Mouse (Mus musculus): ENCODE measurements around the gene Gm10130. TPM values are rescaled to one million over a fixed set of nuclear protein-coding genes. Genes with fewer than 3 reads are reported as not detected.
"Not testable (repeated sequence)": the region's sequence is repeated elsewhere in the genome, so short reads cannot be mapped to it uniquely, and the experiment has no call there.

Gene Gm10130
- total RNA-seq (2021), result 1 to 10 TPM; 2.4 to 2.9 TPM

DNA sequence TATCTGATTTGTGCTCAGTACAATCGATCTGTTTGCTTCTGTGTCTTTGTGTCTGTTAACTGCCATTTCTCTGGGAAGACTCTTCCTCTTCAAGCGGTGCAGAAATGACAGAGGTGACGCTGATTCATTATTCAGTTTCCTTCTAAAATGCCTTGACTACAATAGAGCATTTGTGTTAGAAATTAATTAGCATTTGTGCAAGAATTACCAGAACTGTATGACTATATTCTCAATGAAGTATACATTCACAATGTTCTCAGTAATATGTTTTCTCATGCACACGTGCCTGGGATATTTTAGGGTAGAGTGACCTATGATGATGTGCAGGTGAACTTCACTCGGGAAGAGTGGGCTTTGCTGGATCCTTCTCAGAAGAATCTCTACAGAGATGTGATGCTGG is at the start of gene Gm10130:
TSS of gene Gm10130 (plus strand) at position 301 of the 400 bp plus-strand sequence.
- intact Hi-C loops (cut with DNase I), result loop anchor here (10.0 kb wide), 1 partner anchor 79 kb away; no protein-coding TSS in a partner anchor
- no peak for DNase-seq (ENCODE audit: low spot score in 2 of 2)

- DNase-seq (ENCODE audit: low spot score in 2 of 2), result no peak
- intact Hi-C loops (cut with DNase I), result no loop called here
These were observed 29.8 kb upstream of the Gm10130 start for GRCm38 (mm10) chr2:150293669-150294068.

- intact Hi-C loops (cut with DNase I), result no loop called here
- no peak for DNase-seq (ENCODE audit: low spot score in 2 of 2)
These were observed 24.4 kb upstream of the Gm10130 start for GRCm38 (mm10) chr2:150299096-150299495.

DNA sequence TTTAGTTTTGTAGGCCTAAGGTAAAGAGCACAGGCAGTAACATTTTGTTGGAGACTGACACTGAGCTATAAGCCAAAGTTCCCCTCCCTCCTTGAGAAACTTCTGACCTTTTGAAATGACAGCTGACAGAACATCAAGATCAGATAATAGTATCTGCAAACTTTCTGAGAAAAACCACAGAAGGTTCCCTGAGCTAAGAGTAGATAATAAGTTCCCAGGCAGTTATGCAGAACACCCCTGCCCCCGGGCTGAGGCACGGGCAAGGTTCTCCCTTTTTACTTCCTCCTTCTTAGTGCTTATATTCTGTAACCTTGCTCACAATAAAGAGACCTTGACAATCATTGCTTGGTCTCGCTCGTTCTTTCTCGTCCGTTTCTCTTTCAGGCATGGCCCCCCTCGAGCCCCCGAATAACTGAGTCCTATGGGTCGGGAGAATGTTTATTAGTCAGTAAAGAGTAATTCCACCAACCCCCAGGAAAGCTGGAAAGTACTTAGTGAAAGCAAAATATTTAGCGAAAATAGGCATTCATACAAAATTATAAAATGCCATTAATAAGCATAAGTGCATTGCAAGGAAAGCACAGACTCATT is 16.2 kb upstream of the Gm10130 start:
- intact Hi-C loops (cut with DNase I), result no loop called here
- no peak for DNase-seq (ENCODE audit: low spot score in 2 of 2)

DNA sequence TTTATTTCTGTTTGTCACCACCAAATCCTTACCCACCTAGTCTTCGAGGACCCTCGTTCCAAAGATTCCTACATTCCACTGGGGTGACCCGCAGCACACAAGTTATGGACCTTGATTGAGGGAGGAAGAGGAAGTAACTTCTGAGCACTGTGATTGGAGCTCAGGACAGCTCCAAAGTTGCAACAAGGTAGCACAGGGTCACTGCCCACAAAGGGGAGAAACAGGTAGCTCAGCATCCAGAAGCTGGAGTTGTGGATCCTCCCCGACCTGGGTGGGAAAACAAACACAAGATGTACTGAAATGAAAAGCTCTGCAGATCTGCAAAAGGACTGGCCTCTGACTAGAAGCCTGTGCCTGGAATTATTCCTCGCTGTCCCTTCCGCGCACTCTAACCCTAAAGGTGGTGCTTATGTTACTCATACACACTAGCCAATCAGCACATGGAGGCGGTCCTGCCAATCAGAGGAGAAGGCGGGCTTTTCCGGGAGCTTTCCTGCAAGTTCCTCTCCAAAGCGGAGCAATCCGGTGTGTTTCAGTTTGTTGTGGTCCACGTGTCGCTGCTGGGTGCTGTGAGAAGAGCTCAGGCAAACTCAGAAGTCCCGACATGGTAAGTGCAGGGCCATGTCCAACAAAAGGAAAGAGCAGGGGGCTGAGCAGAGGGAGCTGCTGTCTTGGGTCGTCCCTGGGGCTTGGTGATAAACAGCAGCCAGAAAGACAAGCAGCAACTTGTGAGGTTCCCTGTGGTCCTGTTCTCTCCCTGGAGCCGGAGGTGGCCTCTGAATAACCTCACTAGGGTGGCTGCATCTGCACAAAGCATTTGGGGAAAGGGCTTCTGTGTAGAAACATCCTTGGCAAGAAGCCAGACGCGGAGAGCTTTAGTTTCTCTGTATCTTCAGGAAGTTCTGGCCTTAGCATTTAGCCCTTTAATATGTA is 12.3 kb upstream of the Gm10130 start:
- intact Hi-C loops (cut with DNase I), result loop anchor here (5.0 kb wide), 1 partner anchor 51 kb away; the partner anchor contains the start of gene 3300002I08Rik

DNA sequence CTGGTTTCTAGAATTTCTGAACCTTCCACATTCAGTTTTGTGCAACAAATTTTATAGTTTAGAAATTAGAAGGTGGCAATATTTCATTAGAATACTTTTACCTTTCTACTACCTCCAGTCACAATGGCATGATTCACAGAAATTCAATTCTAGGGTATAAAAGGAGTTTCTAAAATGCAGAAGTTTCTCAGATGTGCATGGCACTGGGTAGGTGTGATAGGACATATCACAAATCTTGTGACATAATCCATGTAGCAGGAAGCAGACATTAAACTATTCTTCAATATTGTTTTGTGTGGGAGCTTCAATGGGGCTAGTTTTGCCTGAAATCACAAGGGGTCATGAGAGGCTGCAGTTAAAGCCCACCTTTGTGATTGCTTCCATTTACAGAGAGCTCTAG is 7.4 kb upstream of the Gm10130 start:
- intact Hi-C loops (cut with DNase I), result no loop called here
- no peak for DNase-seq (ENCODE audit: low spot score in 2 of 2)

More for the DNA sequence above, 12.3 kb upstream of the Gm10130 start:
- DNase-seq (ENCODE audit: low spot score in 2 of 2), result peak; percentile 82 to 87

DNA sequence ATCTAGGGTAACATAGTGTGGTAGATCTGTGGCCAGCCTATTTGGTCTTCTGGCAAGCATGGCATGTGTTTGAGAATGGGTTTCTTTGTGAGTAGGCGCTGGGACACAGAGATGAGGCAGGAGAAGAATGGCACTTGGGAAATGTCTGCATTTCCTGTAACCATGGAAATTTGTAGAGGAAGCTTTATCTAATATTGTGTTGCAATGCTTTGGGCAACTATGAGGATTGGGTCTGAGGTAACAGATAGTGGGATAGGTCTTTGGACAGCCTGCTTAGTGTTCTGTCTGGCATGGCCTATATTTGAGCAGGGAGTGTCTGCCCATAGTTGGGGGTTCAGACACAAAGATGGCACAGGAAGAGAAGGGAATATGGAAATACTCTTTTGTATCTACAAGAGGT is 4.5 kb upstream of the Gm10130 start:
- intact Hi-C loops (cut with DNase I), result no loop called here
- DNase-seq (ENCODE audit: low spot score in 2 of 2), result no peak

DNA sequence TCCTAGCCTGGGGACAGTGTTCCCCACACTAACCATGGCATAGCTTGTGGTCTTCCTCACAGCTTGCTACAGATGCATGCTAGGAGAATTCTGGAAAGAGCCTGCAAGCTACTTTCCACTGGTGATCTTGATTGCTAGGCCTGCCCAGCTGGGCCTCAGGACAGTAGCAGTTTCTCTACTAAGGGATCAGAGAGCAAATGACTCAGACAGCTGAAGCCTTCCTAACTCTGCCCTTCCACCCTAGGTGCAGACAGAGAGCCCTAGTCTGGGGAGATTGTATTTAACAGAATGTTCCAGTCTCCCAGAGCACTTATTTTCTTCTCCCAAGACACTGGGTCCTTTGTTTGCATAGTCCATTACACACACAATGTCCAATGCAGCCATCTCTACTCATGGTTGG is 33.6 kb downstream of the Gm10130 start:
- DNase-seq (ENCODE audit: low spot score in 2 of 2); intact Hi-C loops (cut with DNase I): not testable (repeated sequence)

GRCm38 (mm10) chr2:150362113-150362877 is 38.8 kb downstream of the Gm10130 start, which contains the start of gene 3300002I08Rik:
Gene 3300002I08Rik (minus strand): TSS chr2:150362765.
- intact Hi-C loops (cut with DNase I), result loop anchor here (5.0 kb wide), 1 partner anchor 50 kb away; no protein-coding TSS in a partner anchor

DNA sequence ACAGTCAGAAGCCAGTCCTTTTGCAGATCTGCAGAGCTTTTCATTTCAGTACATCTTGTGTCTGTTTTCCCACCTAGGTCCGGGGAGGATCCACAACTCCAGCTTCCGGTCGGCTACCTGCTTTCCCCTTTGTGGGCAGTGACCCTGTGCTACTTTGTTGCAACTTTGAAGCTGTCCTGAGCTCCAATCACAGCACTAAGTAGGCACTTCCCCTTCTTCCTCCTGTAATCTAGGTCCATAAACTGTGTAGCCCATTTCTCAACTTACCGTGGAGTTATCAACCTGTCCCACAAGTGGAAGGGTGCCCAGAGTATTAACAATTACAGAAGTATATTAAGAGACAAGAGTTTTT is 39.4 kb downstream of the Gm10130 start:
- DNase-seq (ENCODE audit: low spot score in 2 of 2), result no peak
- intact Hi-C loops (cut with DNase I), result loop anchor here (5.0 kb wide), 1 partner anchor 51 kb away; no protein-coding TSS in a partner anchor

More at GRCm38 (mm10) chr2:150362113-150362877, 38.8 kb downstream of the Gm10130 start, which contains the start of gene 3300002I08Rik:
- DNase-seq (ENCODE audit: low spot score in 2 of 2), result peak; percentile 80 to 87

GRCm38 (mm10) chr2:150385553-150386106 is 62.1 kb downstream of the Gm10130 start:
- intact Hi-C loops (cut with DNase I); DNase-seq (ENCODE audit: low spot score in 2 of 2): not testable (repeated sequence)

DNA sequence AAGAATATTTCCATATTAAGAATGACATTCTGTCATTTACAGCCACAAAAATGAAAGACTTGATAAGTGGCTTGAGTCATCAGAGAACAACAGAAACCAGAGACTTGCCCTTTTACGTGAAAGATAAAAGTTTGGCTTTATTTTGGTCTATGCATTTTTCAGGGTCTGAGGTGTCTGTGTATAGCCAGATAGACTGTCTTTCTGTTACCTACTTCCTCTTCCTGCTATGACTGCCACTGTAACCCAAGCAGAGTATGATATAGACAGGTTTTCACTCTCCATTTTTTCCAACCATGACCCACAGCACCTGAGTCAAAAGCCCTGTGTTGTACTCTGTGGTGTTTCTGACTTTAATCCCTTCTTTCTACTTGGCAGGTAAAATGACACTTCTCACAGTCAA is 66.7 kb downstream of the Gm10130 start:
- intact Hi-C loops (cut with DNase I), result no loop called here
- no peak for DNase-seq (ENCODE audit: low spot score in 2 of 2)

DNA sequence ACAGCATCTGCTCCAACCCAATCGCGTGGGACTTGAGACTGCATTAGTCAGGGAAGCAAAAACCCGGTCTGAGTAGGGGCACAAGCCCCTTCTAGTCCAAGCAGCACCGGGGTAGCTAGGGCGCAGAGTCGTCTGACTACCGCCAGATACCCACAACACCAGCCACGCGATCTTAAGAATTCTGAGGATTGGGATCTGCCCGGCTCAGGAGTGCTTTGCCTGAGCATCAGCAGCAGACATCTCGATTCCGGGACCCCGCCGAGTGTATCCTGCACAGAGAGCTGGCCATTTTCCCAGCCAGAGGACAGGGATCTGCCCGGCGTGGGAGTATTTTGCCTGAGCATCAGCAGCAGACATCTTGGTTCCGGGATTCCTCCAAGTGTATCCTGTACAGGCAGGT is 88.6 kb downstream of the Gm10130 start:
- DNase-seq (ENCODE audit: low spot score in 2 of 2); intact Hi-C loops (cut with DNase I): not testable (repeated sequence)

Other genes with a start within 250 kb of the Gm10130 start
- 1 to 10 TPM; 9.2 to 9.5 TPM for gene Zfp120, start 187.0 kb upstream of the Gm10130 start, total RNA-seq (2021)
- not detected for gene Gm10770, start 144.0 kb upstream of the Gm10130 start, total RNA-seq (2021)
- gene Gm14139, start 141.9 kb upstream of the Gm10130 start, total RNA-seq (2021), result not detected
- 1 to 10 TPM; 9.0 to 9.8 TPM for gene Zfp937, start 105.6 kb upstream of the Gm10130 start, total RNA-seq (2021)
- 1 to 10 TPM; 7.2 to 8.3 TPM for gene Gm21994, start 68.1 kb upstream of the Gm10130 start, total RNA-seq (2021)
- gene Gm14124, start 66.2 kb upstream of the Gm10130 start, total RNA-seq (2021), result under 1 TPM in 1 of 2 experiments, not detected in 1; 0.25 TPM
- 1 to 10 TPM; 8.6 to 9.5 TPM for gene 3300002I08Rik, start 39.1 kb downstream of the Gm10130 start, total RNA-seq (2021)
- 1 to 10 TPM; 6.3 to 9.0 TPM for gene Zfp442, start 127.8 kb downstream of the Gm10130 start, total RNA-seq (2021)
- gene Zfp345, start 161.4 kb downstream of the Gm10130 start, total RNA-seq (2021), result under 1 TPM; 0.14 to 0.22 TPM
- gene Cst7, start 246.7 kb downstream of the Gm10130 start, total RNA-seq (2021), result not detected

Measured in left cerebral cortex, postnatal 36 days (tissue).